Mouse (Mus musculus) myocyte (in vitro differentiated cells): ENCODE data around the gene AC134908.4.

Source experiments
- MAX ChIP-seq: IDR thresholded peaks from one replicate; pipeline ENCODE4 v1.6.1; 2011; ENCODE audit warnings: low read depth, mild to moderate bottlenecking, control low read depth
- MYOD1 ChIP-seq, 3 experiments: IDR thresholded peaks; one replicate each; pipeline ENCODE4 v1.6.1; 2011; ENCODE audit warnings: control low read depth in 2 of 3, low read depth in 2 of 3, mild to moderate bottlenecking in 2 of 3, moderate library complexity in 1 of 3; ENCODE audit not compliant: insufficient read length in 2 of 3, control insufficient read depth in 1 of 3
- POLR2A ChIP-seq: IDR thresholded peaks from one replicate; pipeline ENCODE4 v1.6.1; 2011; ENCODE audit warnings: low read depth, mild to moderate bottlenecking, control low read depth, moderate library complexity; ENCODE audit not compliant: insufficient read length
- POLR2AphosphoS2 ChIP-seq: IDR thresholded peaks from one replicate; pipeline ENCODE4 v1.6.1; 2011; ENCODE audit warnings: low read depth, control low read depth; ENCODE audit not compliant: insufficient read length
- TCF12 ChIP-seq: IDR thresholded peaks from one replicate; pipeline ENCODE4 v1.6.1; 2011; ENCODE audit warnings: mild to moderate bottlenecking, control low read depth; ENCODE audit not compliant: poor library complexity, insufficient read depth, severe bottlenecking

- no peak for TF ChIP-seq POLR2A
- TF ChIP-seq MYOD1 (IDR thresholded peaks at IDR 0.05; ENCODE audit: control insufficient read depth in 1 of 3, insufficient read length in 2 of 3, low read depth in 2 of 3) = no peak
- TF ChIP-seq POLR2AphosphoS2 = no peak
- no peak for TF ChIP-seq MAX
- TF ChIP-seq TCF12 = no peak
Observed at GRCm38 (mm10) chr17:25840519-25840918, 45.1 kb upstream of the AC134908.4 start.
